Mouse (Mus musculus): ENCODE results near the gene Gbp8. TPM values are rescaled to one million over a fixed set of nuclear protein-coding genes. Genes with fewer than 3 reads are reported as not detected.
"Not testable (repeated sequence)": the region's sequence is repeated elsewhere in the genome, so short reads cannot be mapped to it uniquely, and the experiment has no call there.

Gbp8 gene
- polyA plus RNA-seq (2014; fragmentation: Nextera tagmentation; extraction: Ambion mirVana): 0.93 and 1.6 TPM in 2 replicates

GRCm38 (mm10) chr5:105139409-105140088, at the start of gene Gbp8, which contains the start of the genes Gbp9 and Gbp4:
Gene Gbp8 (minus strand): TSS chr5:105139540.
Gene Gbp9 (minus strand): TSS chr5:105139539.
Gene Gbp4 (minus strand): TSS chr5:105139586.
- Histone ChIP-seq H3K27ac (ENCODE audit: low read depth, low read length) (0 out of 2 replicates have a peak within 1 kb of the TSS, but pooled peaks have one; percentile 15), H3K4me3 (ENCODE audit: low read depth, low read length) (0 out of 2 replicates have a peak within 1 kb of the TSS, but pooled peaks have one; percentile 8), H3K4me2 (peak within 1 kb of the TSS; percentile 35)
- H3K4me1 ChIP-seq (ENCODE audit: control insufficient read depth, insufficient read depth, low read length); H3K9ac ChIP-seq (ENCODE audit: low read depth, low read length); H3K27me3 ChIP-seq (ENCODE audit: control insufficient read depth, insufficient read depth, low read length); H3K9me3 ChIP-seq (replicated peaks; ENCODE audit: control insufficient read depth, low read length); H3K36me3 ChIP-seq (ENCODE audit: control insufficient read depth, insufficient read depth, low read length): not testable (repeated sequence)
- WGBS (ENCODE audit: insufficient replicate concordance): 19% methylated on average over 2 of the region's 2 CpGs
- ATAC-seq (replicated peaks; ENCODE audit: insufficient number of reproducible peaks, low FRiP score, low TSS enrichment): peak; percentile 55; the same call in 1 of the 2 replicates

GRCm38 (mm10) chr5:105181446-105181845, 42.1 kb upstream of the Gbp8 start:
- no peaks in the 10 kb centered on the region for H3K36me3 ChIP-seq (ENCODE audit: control insufficient read depth, insufficient read depth, low read length)
- H3K27me3 ChIP-seq (ENCODE audit: control insufficient read depth, insufficient read depth, low read length): no peaks in the 10 kb centered on the region
- H3K9me3 ChIP-seq (replicated peaks; ENCODE audit: control insufficient read depth, low read length): no peaks in the 10 kb centered on the region
- H3K4me1 ChIP-seq (ENCODE audit: control insufficient read depth, insufficient read depth, low read length): no peaks in the 10 kb centered on the region
- H3K27ac ChIP-seq (ENCODE audit: low read depth, low read length): no peak overlapping the region
- H3K4me3 ChIP-seq (ENCODE audit: low read depth, low read length): no peak overlapping the region
- H3K9ac ChIP-seq (ENCODE audit: low read depth, low read length): no peak overlapping the region
- no peak overlapping the region for H3K4me2 ChIP-seq
- no peak for ATAC-seq (replicated peaks; ENCODE audit: insufficient number of reproducible peaks, low FRiP score, low TSS enrichment)

GRCm38 (mm10) chr5:105156582-105156981, 17.2 kb upstream of the Gbp8 start:
- H3K4me2 ChIP-seq: no peak overlapping the region
- H3K36me3 ChIP-seq (ENCODE audit: control insufficient read depth, insufficient read depth, low read length): no peaks in the 10 kb centered on the region
- H3K27me3 ChIP-seq (ENCODE audit: control insufficient read depth, insufficient read depth, low read length): no peaks in the 10 kb centered on the region
- no peak overlapping the region for H3K4me3 ChIP-seq (ENCODE audit: low read depth, low read length)
- no peak overlapping the region for H3K27ac ChIP-seq (ENCODE audit: low read depth, low read length)
- no peak for ATAC-seq (replicated peaks; ENCODE audit: insufficient number of reproducible peaks, low FRiP score, low TSS enrichment)
- H3K9me3 ChIP-seq (replicated peaks; ENCODE audit: control insufficient read depth, low read length): no peaks in the 10 kb centered on the region
- H3K9ac ChIP-seq (ENCODE audit: low read depth, low read length): no peak overlapping the region
- H3K4me1 ChIP-seq (ENCODE audit: control insufficient read depth, insufficient read depth, low read length): no peaks in the 10 kb centered on the region
- WGBS (ENCODE audit: insufficient replicate concordance): 85% methylated on average over 5 of the region's 5 CpGs

- Histone ChIP-seq H3K4me1 (ENCODE audit: control insufficient read depth, insufficient read depth, low read length) (no peaks in the 10 kb centered on the region), H3K9me3 (replicated peaks; ENCODE audit: control insufficient read depth, low read length) (no peaks in the 10 kb centered on the region), H3K27me3 (ENCODE audit: control insufficient read depth, insufficient read depth, low read length) (no peaks in the 10 kb centered on the region), H3K9ac (ENCODE audit: low read depth, low read length) (no peak overlapping the region), H3K4me3 (ENCODE audit: low read depth, low read length) (no peak overlapping the region), H3K4me2 (no peak overlapping the region), H3K36me3 (ENCODE audit: control insufficient read depth, insufficient read depth, low read length) (no peaks in the 10 kb centered on the region), H3K27ac (ENCODE audit: low read depth, low read length) (no peak overlapping the region)
- no peak for ATAC-seq (replicated peaks; ENCODE audit: insufficient number of reproducible peaks, low FRiP score, low TSS enrichment)
Measured at GRCm38 (mm10) chr5:105154049-105154448, 14.7 kb upstream of the Gbp8 start.

DNA sequence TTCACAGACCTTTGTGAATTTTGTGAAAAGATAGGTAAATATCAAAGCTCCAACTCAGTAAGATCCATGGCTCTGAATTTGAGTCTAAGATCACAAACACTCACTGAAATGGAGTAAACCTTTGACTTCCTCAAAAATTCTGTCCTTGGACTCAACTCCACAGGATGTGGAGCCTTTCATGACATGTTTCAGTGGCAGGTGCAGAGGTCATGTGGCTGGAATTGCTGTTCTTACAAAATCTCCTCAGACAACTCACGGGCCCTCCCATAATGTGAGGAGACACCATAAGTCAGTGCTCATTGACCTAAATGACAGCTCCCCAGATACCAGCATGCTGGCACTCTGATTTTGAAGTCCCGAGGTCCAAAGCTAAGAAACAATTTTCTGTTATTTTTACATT, 8.7 kb upstream of the Gbp8 start:
- not testable (repeated sequence) for H3K27ac ChIP-seq (ENCODE audit: low read depth, low read length); H3K9me3 ChIP-seq (replicated peaks; ENCODE audit: control insufficient read depth, low read length); ATAC-seq (replicated peaks; ENCODE audit: insufficient number of reproducible peaks, low FRiP score, low TSS enrichment); H3K9ac ChIP-seq (ENCODE audit: low read depth, low read length); H3K4me1 ChIP-seq (ENCODE audit: control insufficient read depth, insufficient read depth, low read length); H3K4me3 ChIP-seq (ENCODE audit: low read depth, low read length); H3K27me3 ChIP-seq (ENCODE audit: control insufficient read depth, insufficient read depth, low read length); H3K4me2 ChIP-seq; H3K36me3 ChIP-seq (ENCODE audit: control insufficient read depth, insufficient read depth, low read length)
- 57% methylated on average over 2 of the region's 2 CpGs for WGBS (ENCODE audit: insufficient replicate concordance)

- no peak overlapping the region for H3K4me2 ChIP-seq
- no peaks in the 10 kb centered on the region for H3K4me1 ChIP-seq (ENCODE audit: control insufficient read depth, insufficient read depth, low read length)
- peak; percentile 14; the same call in 1 of the 2 replicates for ATAC-seq (replicated peaks; ENCODE audit: insufficient number of reproducible peaks, low FRiP score, low TSS enrichment)
- no peak overlapping the region for H3K4me3 ChIP-seq (ENCODE audit: low read depth, low read length)
- no peak overlapping the region for H3K9ac ChIP-seq (ENCODE audit: low read depth, low read length)
- no peaks in the 10 kb centered on the region for H3K36me3 ChIP-seq (ENCODE audit: control insufficient read depth, insufficient read depth, low read length)
- no peaks in the 10 kb centered on the region for H3K27me3 ChIP-seq (ENCODE audit: control insufficient read depth, insufficient read depth, low read length)
- H3K27ac ChIP-seq (ENCODE audit: low read depth, low read length): peak overlapping the region; percentile 50; the same call in 1 of the 2 replicates
- H3K9me3 ChIP-seq (replicated peaks; ENCODE audit: control insufficient read depth, low read length): no peaks in the 10 kb centered on the region
Measured at GRCm38 (mm10) chr5:105146447-105146846, 7.1 kb upstream of the Gbp8 start.

DNA sequence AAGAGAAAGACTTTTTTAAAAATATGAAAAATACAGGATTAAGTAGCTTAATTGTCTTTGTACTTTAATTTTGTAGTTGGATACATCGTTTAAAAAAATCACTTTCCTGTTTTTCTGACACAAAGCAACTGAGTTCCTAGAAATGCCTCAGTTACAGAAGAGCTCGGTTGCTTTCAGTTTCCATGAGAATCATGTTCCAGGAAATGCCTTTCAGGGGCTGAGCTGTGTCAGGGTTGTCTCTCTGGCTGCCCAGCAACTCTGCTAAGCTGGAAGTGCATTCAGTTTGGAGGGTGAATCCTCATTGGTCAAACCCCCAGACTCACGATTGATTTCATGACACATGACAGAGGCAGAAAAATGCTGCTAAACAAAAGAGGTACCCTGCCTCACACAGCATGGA, 6.4 kb upstream of the Gbp8 start:
- not testable (repeated sequence) for ATAC-seq (replicated peaks; ENCODE audit: insufficient number of reproducible peaks, low FRiP score, low TSS enrichment)

GRCm38 (mm10) chr5:105140089-105140810, 910 bp upstream of the Gbp8 start:
- H3K27ac ChIP-seq (ENCODE audit: low read depth, low read length); H3K4me1 ChIP-seq (ENCODE audit: control insufficient read depth, insufficient read depth, low read length); H3K4me2 ChIP-seq; H3K9ac ChIP-seq (ENCODE audit: low read depth, low read length); ATAC-seq (replicated peaks; ENCODE audit: insufficient number of reproducible peaks, low FRiP score, low TSS enrichment); H3K27me3 ChIP-seq (ENCODE audit: control insufficient read depth, insufficient read depth, low read length); H3K36me3 ChIP-seq (ENCODE audit: control insufficient read depth, insufficient read depth, low read length); H3K4me3 ChIP-seq (ENCODE audit: low read depth, low read length); H3K9me3 ChIP-seq (replicated peaks; ENCODE audit: control insufficient read depth, low read length): not testable (repeated sequence)
- 68% methylated on average over 2 of the region's 2 CpGs for WGBS (ENCODE audit: insufficient replicate concordance)

More for the DNA sequence above, 6.4 kb upstream of the Gbp8 start:
- 46% methylated on average over 3 of the region's 3 CpGs for WGBS (ENCODE audit: insufficient replicate concordance)
- H3K4me1 ChIP-seq (ENCODE audit: control insufficient read depth, insufficient read depth, low read length); H3K9me3 ChIP-seq (replicated peaks; ENCODE audit: control insufficient read depth, low read length); H3K4me2 ChIP-seq; H3K4me3 ChIP-seq (ENCODE audit: low read depth, low read length); H3K9ac ChIP-seq (ENCODE audit: low read depth, low read length); H3K36me3 ChIP-seq (ENCODE audit: control insufficient read depth, insufficient read depth, low read length); H3K27ac ChIP-seq (ENCODE audit: low read depth, low read length); H3K27me3 ChIP-seq (ENCODE audit: control insufficient read depth, insufficient read depth, low read length): not testable (repeated sequence)

Data from heart, embryonic 11.5 days (tissue).